Mouse (Mus musculus) G1E (cell line): ENCODE data around the gene Slc44a3.

Source experiments
- CTCF ChIP-seq: IDR thresholded peaks from 2 replicates; pipeline ENCODE4 v1.5.1; 2012; ENCODE audit warnings: low read depth, low read length, inconsistent platforms, mixed read lengths
- GATA1 ChIP-seq: IDR thresholded peaks from 2 replicates; pipeline ENCODE4 v1.6.1; 2012; ENCODE audit warnings: borderline replicate concordance, low read length, inconsistent platforms, mixed read lengths
- POLR2AphosphoS5 ChIP-seq: IDR thresholded peaks from 2 replicates; pipeline ENCODE4 v1.6.1; 2012; ENCODE audit warnings: low read depth, low read length, inconsistent platforms; ENCODE audit not compliant: insufficient replicate concordance
- TAL1 ChIP-seq: conservative IDR thresholded peaks from 2 replicates; pipeline ENCODE4 v1.6.1; 2012; ENCODE audit warnings: low read depth, low read length, inconsistent platforms, mixed read lengths

DNA sequence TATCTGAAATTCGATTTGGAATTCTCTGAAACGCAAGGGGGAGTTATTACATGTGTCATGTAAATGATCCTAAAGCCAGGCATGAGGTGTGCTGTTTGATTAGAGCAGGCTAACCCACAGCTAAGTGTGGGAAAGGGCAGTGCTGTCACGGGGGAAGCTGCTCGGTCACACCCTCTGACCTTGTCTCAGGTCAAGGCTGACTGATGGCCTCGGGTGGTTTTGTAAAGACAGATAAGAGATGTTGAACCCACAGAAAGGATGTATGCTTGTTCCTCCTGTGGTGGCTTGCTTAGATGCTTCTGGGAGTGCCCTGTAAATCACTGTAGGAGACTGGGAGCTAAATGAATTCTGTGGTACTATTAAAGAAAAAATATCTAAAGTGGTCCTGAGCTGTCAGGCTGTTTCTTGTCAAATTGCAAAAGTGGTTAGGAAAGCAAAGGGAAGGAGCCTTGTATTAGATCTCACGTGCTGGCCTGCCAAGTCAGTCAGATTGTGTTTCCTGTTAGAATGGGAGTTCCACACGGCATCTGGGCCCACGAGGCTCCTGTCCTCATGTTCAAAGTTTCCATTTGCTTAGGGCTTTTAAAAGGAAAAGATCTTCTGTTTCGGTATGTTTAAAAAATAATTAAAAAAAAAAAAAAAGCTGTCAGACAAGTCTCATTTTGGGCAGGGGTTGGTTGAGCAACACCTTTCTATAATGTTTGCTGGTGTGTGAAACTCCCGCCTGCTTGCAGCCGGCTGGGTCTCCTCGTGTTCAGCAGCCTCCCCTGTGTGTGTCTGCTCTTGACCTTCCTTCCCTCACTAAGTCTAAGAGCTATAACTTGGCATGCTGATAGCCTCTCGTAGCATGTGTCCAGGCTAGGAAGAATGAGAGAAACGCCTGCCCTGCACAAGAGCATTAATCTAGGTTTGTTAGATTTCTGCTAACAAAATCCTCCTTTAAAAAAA lies 73.4 kb downstream of the Slc44a3 start:
- TF ChIP-seq CTCF = no peak
- no peak for TF ChIP-seq GATA1
- no peak for TF ChIP-seq TAL1
- no peak for TF ChIP-seq POLR2AphosphoS5
